Mouse (Mus musculus): ENCODE data around the gene Tspan12. TPM values are rescaled to one million over a fixed set of nuclear protein-coding genes. Genes with fewer than 3 reads are reported as not detected.

Tspan12 gene
- polyA plus RNA-seq, 1 experiment from 2014 or later = 69.6 TPM

GRCm38 (mm10) chr6:21740606-21741005 is 111.7 kb downstream of the Tspan12 start:
- Histone ChIP-seq H3K36me3 (no peaks in the 10 kb centered on the region), H3K4me2 (no peak overlapping the region), H3K4me1 (replicated peaks) (no peaks in the 10 kb centered on the region), H3K9ac (no peak overlapping the region), H3K9me3 (no peaks in the 10 kb centered on the region), H3K27me3 (no peaks in the 10 kb centered on the region), H3K4me3 (no peak overlapping the region), H3K27ac (no peak overlapping the region)
- 62% methylated on average over 2 of the region's 2 CpGs for WGBS
- no peak for ATAC-seq (ENCODE audit: low FRiP score)

GRCm38 (mm10) chr6:21722238-21722637 is 130.1 kb downstream of the Tspan12 start:
- WGBS = 92% methylated on average over 10 of the region's 10 CpGs
- no peaks in the 10 kb centered on the region for H3K27me3 ChIP-seq
- H3K27ac ChIP-seq = no peak overlapping the region
- H3K36me3 ChIP-seq = no peaks in the 10 kb centered on the region
- H3K9ac ChIP-seq = no peak overlapping the region
- no peaks in the 10 kb centered on the region for H3K4me1 ChIP-seq (replicated peaks)
- H3K4me3 ChIP-seq = no peak overlapping the region
- no peak overlapping the region for H3K4me2 ChIP-seq
- ATAC-seq (ENCODE audit: low FRiP score) = no peak
- H3K9me3 ChIP-seq = no peaks in the 10 kb centered on the region

Other genes starting within 250 kb of the Tspan12 start
- gene Ing3, start 97.1 kb upstream of the Tspan12 start, polyA plus RNA-seq (2015; fragmentation: Nextera tagmentation; extraction: Ambion mirVana) = 43.1 and 49.4 TPM in 2 replicates
- 4.3 and 4.4 TPM in 2 replicates for gene Cped1, start 133.4 kb upstream of the Tspan12 start, polyA plus RNA-seq (2015; fragmentation: Nextera tagmentation; extraction: Ambion mirVana)

All from hindbrain, embryonic 13.5 days (tissue).